Mouse (Mus musculus) T-cell, adult 2 months (primary cell): ENCODE measurements around the gene Ano1.

ENCODE experiments used
- DNase-seq: peaks from one replicate; pipeline ENCODE4 v3.0.0; 2022; ENCODE audit warnings: low spot score

The Ano1 gene

DNA sequence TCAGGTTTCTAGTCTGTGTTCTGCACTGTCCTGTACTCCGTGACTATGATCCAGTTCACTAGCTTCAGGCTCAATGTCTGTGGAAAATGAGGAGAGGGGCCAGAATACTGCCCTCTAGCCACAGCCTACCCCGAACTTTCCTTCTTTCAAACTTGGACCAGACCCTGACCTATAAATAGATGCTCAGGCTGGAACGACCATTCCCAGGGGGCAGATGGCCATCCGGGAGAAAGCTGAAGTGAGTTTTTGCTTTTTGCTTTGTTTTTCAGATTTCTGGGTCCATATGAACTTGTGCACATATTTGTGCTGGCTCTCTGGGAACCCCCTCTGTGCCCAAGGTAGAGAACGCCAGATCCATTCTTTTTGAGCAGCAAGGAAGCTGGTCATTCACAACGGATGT, 116.9 kb downstream of the Ano1 start:
- DNase-seq: no peak

DNA sequence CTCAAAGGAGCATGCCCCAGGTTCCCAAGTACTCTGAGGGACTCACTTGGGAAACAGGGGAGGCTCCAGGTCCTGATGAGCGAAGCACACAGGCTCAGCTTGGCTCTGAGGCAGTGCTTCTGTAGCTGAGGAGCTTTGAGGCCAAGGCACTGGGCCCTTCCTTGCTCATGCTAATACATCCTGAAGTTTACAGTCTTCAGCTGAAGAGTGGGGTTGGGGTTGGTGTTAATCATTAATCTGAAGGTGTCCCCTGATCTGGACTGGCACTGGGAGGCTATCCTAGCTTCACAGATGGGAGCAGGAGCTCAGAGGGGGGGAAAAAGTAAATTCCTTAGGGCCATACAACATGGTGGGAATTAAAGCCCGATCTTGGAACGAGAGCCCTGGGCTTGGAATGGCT, 117.3 kb downstream of the Ano1 start:
- no peak for DNase-seq

GRCm38 (mm10) chr7:144632321-144632720, 119.5 kb downstream of the Ano1 start:
- no peak for DNase-seq

GRCm38 (mm10) chr7:144630622-144631021, 121.2 kb downstream of the Ano1 start:
- DNase-seq: no peak

DNA sequence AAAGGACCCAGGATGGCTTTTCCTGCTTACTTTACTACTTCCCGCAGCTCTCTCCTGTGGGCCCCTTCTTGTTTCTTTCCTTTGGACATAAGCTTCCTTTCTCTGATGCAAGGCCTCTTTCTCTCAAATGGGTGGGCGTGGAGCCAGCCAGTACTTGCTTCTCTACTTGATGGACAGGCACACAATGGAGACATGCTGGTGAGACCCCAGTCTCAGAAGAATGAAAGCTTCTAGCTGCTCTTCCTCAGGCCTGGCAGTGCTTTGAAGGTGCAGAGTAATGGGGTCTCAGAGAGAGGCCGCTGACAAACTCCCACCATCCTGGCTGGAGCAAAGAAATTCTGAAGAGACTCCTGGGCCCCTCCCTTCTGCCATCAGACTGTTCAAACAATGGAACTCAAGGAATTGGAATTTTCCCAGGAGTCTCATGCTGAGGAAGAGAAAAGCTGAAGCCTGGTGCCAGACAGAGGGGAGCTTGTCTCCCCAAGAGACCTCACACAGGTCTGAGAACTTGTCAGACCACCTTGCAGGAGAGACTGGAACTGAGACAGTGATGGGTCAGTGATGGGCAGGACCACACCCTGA, 123.3 kb downstream of the Ano1 start:
- no peak for DNase-seq

DNA sequence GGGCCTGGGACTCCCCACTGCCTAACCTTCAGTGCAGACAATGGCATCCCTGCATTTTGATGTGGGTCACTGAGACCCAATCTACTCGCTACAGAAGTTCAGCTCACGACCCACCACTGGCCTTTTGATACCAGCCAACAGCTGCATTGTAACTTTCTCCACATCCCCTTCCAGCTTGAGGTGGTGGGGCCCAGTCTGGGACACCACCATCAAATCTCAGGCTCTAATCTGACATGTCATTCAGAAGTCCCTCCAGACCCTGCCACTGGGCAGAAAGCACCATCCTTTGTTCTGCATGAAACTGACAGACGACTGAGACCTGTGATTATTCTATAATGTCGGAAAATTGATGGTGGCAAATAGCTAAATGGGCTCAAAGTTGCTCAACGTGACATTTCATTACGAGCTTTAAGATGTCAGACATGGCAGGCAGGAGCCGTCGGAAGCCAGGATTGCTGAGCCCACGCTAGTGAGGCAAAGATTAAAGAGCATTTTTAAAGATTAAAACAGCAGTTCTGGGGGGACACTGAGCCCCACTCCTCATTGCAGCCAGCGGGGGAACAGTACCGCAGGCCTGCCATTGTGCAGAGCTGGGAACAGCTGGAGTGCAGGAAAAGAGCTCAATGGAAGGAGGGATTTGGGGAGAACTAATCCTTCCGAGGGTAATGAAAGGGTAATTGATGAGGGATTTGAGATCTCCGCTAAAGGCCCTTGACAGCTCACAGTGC, 124.0 kb downstream of the Ano1 start:
- DNase-seq: no peak

DNA sequence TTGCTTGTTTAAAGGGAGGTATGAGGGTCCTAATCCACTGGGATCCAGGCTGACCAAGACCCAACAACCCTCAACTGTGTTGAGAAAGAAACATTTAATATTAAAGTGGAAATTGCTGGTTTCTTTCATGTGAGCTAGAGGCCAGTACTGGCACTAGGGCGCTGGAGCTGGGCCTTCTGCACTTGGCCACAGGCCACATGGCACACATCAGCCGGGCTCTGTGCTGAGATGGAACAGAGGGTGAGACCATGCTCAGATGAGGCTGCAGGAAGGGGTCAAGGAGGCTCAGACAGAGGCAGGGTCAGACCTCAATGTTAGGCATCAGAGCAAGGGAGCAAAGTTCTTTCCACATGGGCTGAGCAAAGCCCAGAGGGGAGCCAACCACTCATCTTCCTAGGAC, 125.7 kb downstream of the Ano1 start:
- no peak for DNase-seq

DNA sequence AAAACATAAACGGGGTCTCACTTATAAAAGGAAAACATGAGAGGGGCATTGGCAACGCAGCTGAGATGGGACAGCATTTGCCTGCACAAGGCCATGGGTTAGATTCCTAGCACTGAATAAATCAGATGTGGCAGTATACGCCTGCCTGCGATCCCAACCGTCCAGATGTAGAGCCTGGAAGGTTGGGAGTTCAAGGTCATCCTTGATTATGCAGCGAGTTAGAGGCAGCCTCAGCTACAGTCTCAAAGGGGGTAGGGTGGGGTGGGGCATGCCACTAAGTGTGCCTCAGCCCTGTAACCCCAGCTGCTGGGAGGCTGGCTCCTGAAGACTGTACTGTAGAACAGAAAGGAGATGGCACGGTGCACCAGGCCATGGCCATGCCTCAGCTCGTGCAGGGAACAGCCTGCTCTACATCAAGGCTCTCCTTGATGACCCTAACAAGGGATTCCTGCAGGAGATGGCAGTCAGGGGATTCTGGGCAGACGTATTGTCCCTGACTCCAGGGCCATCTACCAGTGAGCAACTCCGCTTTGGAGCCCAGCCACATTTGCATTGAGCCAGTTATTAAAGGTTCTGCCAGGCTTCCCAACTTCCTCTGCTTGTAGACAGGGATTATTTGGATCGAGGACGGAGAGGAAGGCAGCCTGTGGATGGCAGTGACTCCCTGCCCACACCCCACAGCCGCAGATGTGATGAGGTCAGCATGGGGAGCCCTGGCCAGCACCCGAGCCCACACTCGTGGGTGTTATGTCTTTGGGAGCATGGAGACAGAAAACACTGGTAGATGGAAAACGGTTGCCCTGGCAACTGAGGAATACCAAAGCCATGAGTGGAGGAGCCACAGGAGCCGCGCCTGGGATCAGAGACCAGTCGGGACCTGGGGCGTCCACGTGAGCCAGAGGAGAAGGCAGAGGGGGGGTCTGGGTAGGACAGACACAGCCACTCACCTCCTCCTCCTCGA, 130.8 kb downstream of the Ano1 start:
- no peak for DNase-seq

- DNase-seq: no peak
These were observed 131.5 kb downstream of the Ano1 start for GRCm38 (mm10) chr7:144620315-144620714.

GRCm38 (mm10) chr7:144615343-144615742, 136.4 kb downstream of the Ano1 start:
- no peak for DNase-seq

GRCm38 (mm10) chr7:144612829-144613228, 138.9 kb downstream of the Ano1 start:
- no peak for DNase-seq

DNA sequence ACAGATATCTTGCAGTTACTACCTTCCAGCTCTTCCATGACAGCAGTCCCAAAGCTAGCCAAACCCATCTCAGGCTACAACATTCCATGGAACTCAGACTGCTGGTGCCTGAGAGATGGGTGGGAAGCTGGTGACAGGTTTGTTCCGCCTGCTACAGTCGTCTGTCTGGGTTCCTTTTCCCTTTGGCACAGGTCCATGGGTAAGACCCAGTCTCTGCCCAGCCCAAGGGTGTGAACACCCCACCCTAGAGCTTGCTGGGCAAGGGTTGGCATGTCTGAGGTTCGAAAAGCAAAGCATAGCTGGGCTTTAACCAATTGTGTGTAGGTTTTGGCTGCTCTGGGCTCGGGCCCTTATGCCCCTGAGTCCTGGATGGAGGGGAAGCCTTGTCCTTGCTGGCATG, 139.4 kb downstream of the Ano1 start:
- DNase-seq: no peak

DNA sequence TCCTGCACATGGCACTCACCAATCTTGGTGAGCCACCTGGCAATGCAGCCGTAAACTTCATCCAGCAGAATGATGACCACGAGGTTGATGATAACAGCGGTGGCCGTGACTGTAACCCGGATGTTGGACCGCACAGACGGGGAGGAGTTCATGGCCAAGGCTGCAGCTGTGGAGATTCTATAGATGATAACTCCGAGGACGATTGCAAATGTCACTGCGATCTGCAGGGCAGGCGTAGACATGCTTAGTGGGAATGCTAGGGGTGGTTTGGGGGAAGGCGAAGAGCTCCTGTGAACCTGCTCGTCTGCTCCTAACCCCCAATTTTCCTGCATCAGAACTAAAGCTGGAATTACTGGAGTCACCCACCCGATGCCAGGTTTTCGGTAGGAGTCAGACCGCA, 140.2 kb downstream of the Ano1 start:
- no peak for DNase-seq

DNA sequence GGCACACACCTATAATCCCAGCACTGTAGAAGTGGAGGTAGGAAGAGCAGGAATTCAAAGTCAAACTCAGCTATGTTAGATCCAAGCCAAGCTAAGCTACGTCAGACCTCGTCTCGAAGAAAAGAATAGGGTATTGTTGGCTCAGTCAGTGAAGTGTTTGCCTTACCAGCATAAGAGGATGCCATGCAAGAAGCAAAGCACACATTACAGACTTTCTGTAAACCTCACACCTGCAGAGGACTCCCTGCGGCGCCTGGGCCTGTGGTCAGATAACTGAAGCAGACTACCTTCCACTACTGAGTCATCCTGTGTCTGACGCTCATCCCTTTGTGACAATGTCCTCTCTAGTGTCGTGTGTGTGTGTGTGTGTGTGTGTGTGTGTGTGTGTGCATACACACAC, 142.2 kb downstream of the Ano1 start:
- no peak for DNase-seq

- no peak for DNase-seq
These were observed 143.9 kb downstream of the Ano1 start for GRCm38 (mm10) chr7:144607862-144608261.

DNA sequence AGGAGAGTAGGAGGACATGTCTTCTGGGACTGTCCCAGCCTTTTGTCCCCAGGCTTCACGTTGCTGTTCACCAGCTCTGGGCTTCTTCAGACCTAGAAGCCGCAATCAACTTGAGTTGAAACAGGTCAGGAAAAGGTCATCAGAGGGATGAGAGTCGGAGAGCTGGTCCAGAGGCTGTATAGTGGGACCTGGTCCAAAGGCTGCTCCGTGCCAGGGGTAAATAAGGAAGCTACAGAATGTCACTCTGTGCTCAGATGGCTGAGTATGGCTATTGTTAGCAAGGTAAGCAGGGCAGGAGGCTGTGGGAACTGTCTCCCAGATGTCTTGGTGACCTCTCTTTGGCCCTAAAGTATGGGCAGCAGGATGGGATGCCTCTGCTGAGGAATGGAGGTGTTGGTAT, 147.0 kb downstream of the Ano1 start:
- DNase-seq: no peak

- DNase-seq: no peak
These were observed 147.5 kb downstream of the Ano1 start for GRCm38 (mm10) chr7:144604291-144604690.

GRCm38 (mm10) chr7:144600333-144600900, 151.4 kb downstream of the Ano1 start:
- DNase-seq: no peak

GRCm38 (mm10) chr7:144589508-144589907, 162.3 kb downstream of the Ano1 start:
- DNase-seq: no peak

- no peak for DNase-seq
These were observed 164.5 kb downstream of the Ano1 start for GRCm38 (mm10) chr7:144587291-144587690.

- DNase-seq: peak; percentile 18
These were observed 166.1 kb downstream of the Ano1 start for GRCm38 (mm10) chr7:144585648-144586047.

- peak; percentile 61 for DNase-seq
These were observed 168.2 kb downstream of the Ano1 start for GRCm38 (mm10) chr7:144583619-144584018.
